Mouse (Mus musculus) kidney, postnatal 4 days (tissue): ENCODE results near the gene Gm16506.
"Not testable (repeated sequence)": the region's sequence is repeated elsewhere in the genome, so short reads cannot be mapped to it uniquely, and the experiment has no call there.

Source experiments
- DNase-seq, 2 experiments: peaks; one replicate each; pipeline ENCODE4 v3.0.0; 2021; ENCODE audit warnings: mixed read lengths in 2 of 2

The Gm16506 gene

GRCm38 (mm10) chr14:43727385-43727784, at the start of gene Gm16506:
Gene Gm16506, minus strand, starts transcription at chr14:43727485.
- not testable (repeated sequence) for DNase-seq

GRCm38 (mm10) chr14:43747566-43747965, 20.3 kb upstream of the Gm16506 start, which contains the start of gene Gm6526:
Gene Gm6526, plus strand, starts transcription at chr14:43747866.
- not testable (repeated sequence) for DNase-seq

- DNase-seq = not testable (repeated sequence)
Observed at GRCm38 (mm10) chr14:43697621-43698020, 29.7 kb downstream of the Gm16506 start, which contains the start of gene Gm7324. Gene Gm7324, plus strand, starts transcription at chr14:43697828.

- not testable (repeated sequence) for DNase-seq
Observed at GRCm38 (mm10) chr14:43677099-43677498, 50.2 kb downstream of the Gm16506 start, which contains the start of gene Gm8165. Gene Gm8165, minus strand, starts transcription at chr14:43677199.
